ENCODE assay signal across 8 mouse cellular contexts in genomic region chr12:25034338-25034953, GRCm38 (mm10). TPM values are rescaled to one million over a fixed set of nuclear protein-coding genes. Genes with fewer than 3 reads are reported as not detected.
A peak's percentile ranks its signal among the peaks of the same experiment; 100 is the strongest.
DNase-seq lines count a peak whose midpoint lies in the region; ATAC-seq and TF ChIP-seq lines count a peak whose summit lies in the region.
"Had no signal": no experiment of that assay in that cellular context is flagged by ENCODE, and none has a peak within 500 bp of the region (broad histone marks: within the 10 kb centered on the region; RNA-seq: fewer than 3 reads in every experiment).

No protein-coding gene starts in this region.

- no peak overlapping the region for H3K9ac ChIP-seq in lung, embryonic 14.5 days
- peak overlapping the region; percentile 28; the same call in 1 of the 2 replicates for H3K9ac ChIP-seq in forebrain, embryonic 13.5 days
- H3K9ac ChIP-seq in intestine, embryonic 15.5 days = no peak overlapping the region

- TF ChIP-seq POLR2A in lung, adult 2 months (IDR thresholded peaks at IDR 0.05; ENCODE audit: borderline replicate concordance, extremely low read depth, low read depth, low read length) = no peak

- H3K27ac ChIP-seq in lung, embryonic 14.5 days (ENCODE audit: low read depth) = peak overlapping the region; percentile 65; the same call in 1 of the 2 replicates
- H3K27ac ChIP-seq in forebrain, embryonic 13.5 days = peak overlapping the region; percentile 90
- H3K27ac ChIP-seq in intestine, embryonic 15.5 days = peak overlapping the region; percentile 49; the same call in 1 of the 2 replicates

- peaks cover 7% of the 10 kb centered on the region; the same call in 1 of the 2 replicates for H3K4me1 ChIP-seq in lung, embryonic 14.5 days (ENCODE audit: insufficient read depth)
- H3K4me1 ChIP-seq in lung, adult 2 months (ENCODE audit: control insufficient read depth, insufficient read depth, low read length) = no peaks in the 10 kb centered on the region
- peaks cover 24% of the 10 kb centered on the region for H3K4me1 ChIP-seq in forebrain, embryonic 13.5 days
- H3K4me1 ChIP-seq in intestine, embryonic 15.5 days (replicated peaks) = no peaks in the 10 kb centered on the region

- peak; percentile 84 for DNase-seq in lung, embryonic 14.5 days
- no peak for DNase-seq in lung, adult 2 months
- peak; percentile 68 for DNase-seq in retina, postnatal 1 day
- DNase-seq in gastrocnemius, adult 18-20 months (ENCODE audit: low spot score) = no peak
- no peak for DNase-seq in adrenal gland, adult (ENCODE audit: inconsistent age in 2 of 2, low spot score in 1 of 2)

- no peaks in the 10 kb centered on the region for H3K9me3 ChIP-seq in lung, embryonic 14.5 days (ENCODE audit: low read depth, low read length)
- H3K9me3 ChIP-seq in forebrain, embryonic 13.5 days (replicated peaks) = no peaks in the 10 kb centered on the region
- no peaks in the 10 kb centered on the region for H3K9me3 ChIP-seq in intestine, embryonic 15.5 days

- H3K4me3 ChIP-seq in lung, embryonic 14.5 days (ENCODE audit: low read depth, low read length) = no peak overlapping the region
- no peak overlapping the region for H3K4me3 ChIP-seq in lung, adult 2 months (replicated peaks; ENCODE audit: extremely low read depth, low read depth, low read length)
- no peak overlapping the region for H3K4me3 ChIP-seq in forebrain, embryonic 13.5 days
- H3K4me3 ChIP-seq in intestine, embryonic 15.5 days (replicated peaks) = no peak overlapping the region

- H3K4me2 ChIP-seq in lung, embryonic 14.5 days = peak overlapping the region; percentile 43
- H3K4me2 ChIP-seq in forebrain, embryonic 13.5 days = peak overlapping the region; percentile 48
- H3K4me2 ChIP-seq in intestine, embryonic 15.5 days (replicated peaks) = no peak overlapping the region

- 48% methylated on average over 8 of the region's 8 CpGs for WGBS in lung, embryonic 14.5 days
- WGBS in lung, adult 2 months = 61% methylated on average over 8 of the region's 8 CpGs
- WGBS in forebrain, embryonic 13.5 days = 22% methylated on average over 8 of the region's 8 CpGs
- WGBS in intestine, embryonic 15.5 days = 57% methylated on average over 8 of the region's 8 CpGs

- no peak for TF ChIP-seq CTCF in lung, embryonic 14.5 days (IDR thresholded peaks at IDR 0.05; ENCODE audit: low read depth)
- no peak for TF ChIP-seq CTCF in lung, adult 2 months (IDR thresholded peaks at IDR 0.05; ENCODE audit: insufficient read depth, low read length)

- H3K27me3 ChIP-seq in lung, embryonic 14.5 days (ENCODE audit: insufficient read depth, low read length) = no peaks in the 10 kb centered on the region
- no peaks in the 10 kb centered on the region for H3K27me3 ChIP-seq in forebrain, embryonic 13.5 days
- H3K27me3 ChIP-seq in intestine, embryonic 15.5 days (replicated peaks) = no peaks in the 10 kb centered on the region
- H3K27me3 ChIP-seq: Patski had no signal

- peak; percentile 50; the same call in 1 of the 2 replicates for ATAC-seq in lung, embryonic 14.5 days (ENCODE audit: insufficient read depth)
- ATAC-seq in forebrain, embryonic 13.5 days = peak; percentile 70
- no peak for ATAC-seq in intestine, embryonic 15.5 days
- ATAC-seq: Patski had no signal

- peaks cover 19% of the 10 kb centered on the region for H3K36me3 ChIP-seq in lung, embryonic 14.5 days (ENCODE audit: insufficient read depth)
- peaks cover 22% of the 10 kb centered on the region for H3K36me3 ChIP-seq in forebrain, embryonic 13.5 days (ENCODE audit: poor library complexity, severe bottlenecking)
- no peaks in the 10 kb centered on the region for H3K36me3 ChIP-seq in intestine, embryonic 15.5 days

RNA-seq across cellular contexts. Expression of gene Kidins220, which starts 59.7 kb away (rescaled TPM):
- polyA plus RNA-seq in lung, embryonic 14.5 days (2014; fragmentation: Nextera tagmentation; extraction: Ambion mirVana) = 25.7 and 26.0 TPM in 2 replicates
- polyA plus RNA-seq in lung, adult 2 months (2012; rRNA removed) = 37.8 and 56.5 TPM in 2 replicates
- 72.4 and 88.3 TPM in 2 replicates for polyA plus RNA-seq in forebrain, embryonic 13.5 days (2015; fragmentation: Nextera tagmentation; extraction: Ambion mirVana)
- 20.1 and 21.8 TPM in 2 replicates for polyA plus RNA-seq in intestine, embryonic 15.5 days (2015; fragmentation: Nextera tagmentation; extraction: Ambion mirVana)
- 10 to 100 TPM; 54.0 to 57.9 TPM for total RNA-seq in gastrocnemius, adult 18-20 months (2021)

Comparison
In these comparisons a context has a peak if more than half of its experiments do, and no peak if none do; other contexts are left out.
1. DNase-seq: peak in lung, embryonic 14.5 days (single experiment) and retina, postnatal 1 day (single experiment); none in lung, adult 2 months (single experiment), gastrocnemius, adult 18-20 months (single experiment) and adrenal gland, adult (0 of 2).
2. Peak in every context shown above with its lines, with median percentiles within 50 percentile points of each other: H3K27ac ChIP-seq.